Mouse (Mus musculus) CH12.LX (cell line): ENCODE results near the gene Gipr.

ENCODE experiments used
- CTCF ChIP-seq, 2 experiments: IDR thresholded peaks in 1 of 2; conservative IDR thresholded peaks in 1 of 2; 2 replicates each; pipeline ENCODE4 v1.5.1; 2011 to 2012; ENCODE audit warnings: low read depth in 2 of 2, low read length in 2 of 2, improper control_type of control experiment in 1 of 2, inconsistent platforms in 1 of 2, mild to moderate bottlenecking in 1 of 2, moderate library complexity in 1 of 2
- USF2 ChIP-seq: conservative IDR thresholded peaks from 2 replicates; pipeline ENCODE4 v1.6.1; 2011; ENCODE audit warnings: low read depth, low read length, improper control_type of control experiment

DNA sequence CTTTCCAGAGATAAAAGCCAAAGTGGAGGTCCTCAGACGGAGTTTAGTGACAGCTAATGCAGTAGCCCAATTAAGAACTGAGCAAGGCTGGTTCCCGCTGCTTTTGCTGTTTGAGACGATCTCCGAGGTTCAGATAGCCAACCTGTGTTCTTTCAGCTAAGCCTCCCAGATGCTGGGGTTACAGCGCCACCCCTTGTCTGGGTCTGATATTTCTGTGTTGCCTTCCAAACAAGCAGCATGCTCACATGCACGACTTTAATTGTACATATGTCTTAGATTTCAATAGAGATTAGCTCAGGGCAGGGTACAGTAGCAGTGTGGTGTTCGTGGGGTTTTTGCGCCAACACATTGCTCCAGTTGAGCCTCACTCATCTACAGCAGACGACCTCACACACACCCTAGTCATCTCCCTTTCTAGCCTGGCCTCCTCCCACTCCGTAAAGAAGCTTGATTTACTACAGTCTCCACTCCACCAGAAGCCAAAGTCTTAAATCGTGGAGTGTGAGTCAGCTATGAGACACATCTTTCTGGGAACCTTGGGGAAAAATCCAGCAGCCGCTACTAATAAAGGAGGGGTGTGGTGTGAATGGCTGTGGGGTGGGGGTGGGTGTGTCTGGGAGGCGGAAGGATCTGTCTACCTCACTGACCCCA lies 10.0 kb downstream of the Gipr start:
- TF ChIP-seq USF2: no peak
- TF ChIP-seq CTCF (conservative IDR thresholded peaks at IDR 0.05 in 1 of 2, IDR thresholded peaks at IDR 0.05 in 1 of 2; ENCODE audit: low read depth in 2 of 2, low read length in 2 of 2): peak in 1 of 2 experiments; percentile 48; a peak in 2 of 4 replicates
